Mouse (Mus musculus): ENCODE results near the gene Gng3. TPM values are rescaled to one million over a fixed set of nuclear protein-coding genes. Genes with fewer than 3 reads are reported as not detected.

Gng3 gene
- total RNA-seq, 2 experiments from 2014 or later = 275 to 279 TPM

GRCm38 (mm10) chr19:8818301-8818798 lies 20.6 kb downstream of the Gng3 start:
- no peak for DNase-seq
- intact Hi-C loops (cut with DNase I) = no loop called here

GRCm38 (mm10) chr19:8817001-8817400 lies 22.0 kb downstream of the Gng3 start:
- DNase-seq = no peak
- intact Hi-C loops (cut with DNase I) = no loop called here

GRCm38 (mm10) chr19:8815812-8816211 lies 23.2 kb downstream of the Gng3 start:
- intact Hi-C loops (cut with DNase I) = no loop called here
- DNase-seq = no peak

- intact Hi-C loops (cut with DNase I) = no loop called here
- no peak for DNase-seq
These were observed 32.2 kb downstream of the Gng3 start for GRCm38 (mm10) chr19:8806810-8807209.

- intact Hi-C loops (cut with DNase I) = no loop called here
- DNase-seq = no peak
These were observed 34.9 kb downstream of the Gng3 start for GRCm38 (mm10) chr19:8803879-8804660.

GRCm38 (mm10) chr19:8803204-8803780 lies 35.7 kb downstream of the Gng3 start:
- DNase-seq = no peak
- intact Hi-C loops (cut with DNase I) = no loop called here

- intact Hi-C loops (cut with DNase I) = no loop called here
- peak; percentile 95 for DNase-seq
These were observed 36.7 kb downstream of the Gng3 start, which contains the start of gene Zbtb3 for GRCm38 (mm10) chr19:8802130-8802821. Gene Zbtb3 (plus strand): TSS chr19:8802555.

GRCm38 (mm10) chr19:8798947-8799315 lies 40.1 kb downstream of the Gng3 start:
- no peak for DNase-seq
- intact Hi-C loops (cut with DNase I) = no loop called here

GRCm38 (mm10) chr19:8798264-8798946 lies 40.6 kb downstream of the Gng3 start, which contains the start of gene Polr2g:
Gene Polr2g (minus strand): TSS chr19:8798577.
- peak; percentile 90 for DNase-seq
- intact Hi-C loops (cut with DNase I) = no loop called here

GRCm38 (mm10) chr19:8790171-8790570 lies 48.8 kb downstream of the Gng3 start:
- intact Hi-C loops (cut with DNase I) = no loop called here
- peak; percentile 26 for DNase-seq

- intact Hi-C loops (cut with DNase I) = no loop called here
These were observed 49.8 kb downstream of the Gng3 start for GRCm38 (mm10) chr19:8789171-8789570.

GRCm38 (mm10) chr19:8788521-8788920 lies 50.5 kb downstream of the Gng3 start:
- intact Hi-C loops (cut with DNase I) = no loop called here
- peak; percentile 54 for DNase-seq

More at GRCm38 (mm10) chr19:8789171-8789570, 49.8 kb downstream of the Gng3 start:
- DNase-seq = no peak

Small RNA genes lying within 50 kb of the gene (microRNA-seq; reads per million reads assigned to microRNA genes)
- gene Mir5136 = not detected

Other genes starting within 250 kb of the Gng3 start
- 10 to 100 TPM; 16.0 to 17.9 TPM for gene Slc22a8, start 247.9 kb downstream of the Gng3 start, total RNA-seq (2021)
- gene Slc22a6, start 221.2 kb downstream of the Gng3 start, total RNA-seq (2021) = 10 to 100 TPM; 12.0 TPM
- 10 to 100 TPM; 58.0 to 63.6 TPM for gene Chrm1, start 175.4 kb downstream of the Gng3 start, total RNA-seq (2021)
- gene Slc3a2, start 115.8 kb downstream of the Gng3 start, total RNA-seq (2021) = 100 to 1,000 TPM; 166 to 179 TPM
- 10 to 100 TPM; 55.9 to 56.5 TPM for gene Wdr74, start 103.4 kb downstream of the Gng3 start, total RNA-seq (2021)
- 1 to 10 TPM; 2.7 to 2.8 TPM for gene 1700092M07Rik, start 98.5 kb downstream of the Gng3 start, total RNA-seq (2021)
- 10 to 100 TPM; 70.8 to 77.5 TPM for gene Stx5a, start 97.8 kb downstream of the Gng3 start, total RNA-seq (2021)
- 100 to 1,000 TPM; 105 to 110 TPM for gene Nxf1, start 82.1 kb downstream of the Gng3 start, total RNA-seq (2021)
- gene Tmem223, start 68.2 kb downstream of the Gng3 start, total RNA-seq (2021) = 100 to 1,000 TPM in 1 of 2 experiments, 10 to 100 TPM in 1; 96.5 to 102 TPM
- gene Tmem179b, start 64.7 kb downstream of the Gng3 start, total RNA-seq (2021) = 1 to 10 TPM; 8.2 to 9.2 TPM
- gene Taf6l, start 52.8 kb downstream of the Gng3 start, total RNA-seq (2021) = 10 to 100 TPM; 24.9 to 29.4 TPM
- 10 to 100 TPM; 87.2 to 92.3 TPM for gene Polr2g, start 40.6 kb downstream of the Gng3 start, total RNA-seq (2021)
- 1 to 10 TPM; 5.1 to 6.8 TPM for gene Zbtb3, start 36.6 kb downstream of the Gng3 start, total RNA-seq (2021)
- 10 to 100 TPM; 46.0 to 47.2 TPM for gene Ttc9c, start 19.9 kb downstream of the Gng3 start, total RNA-seq (2021)
- 100 to 1,000 TPM; 108 to 116 TPM for gene Hnrnpul2, start 19.2 kb downstream of the Gng3 start, total RNA-seq (2021)
- not detected for gene AC129217.1, start 9.4 kb downstream of the Gng3 start, total RNA-seq (2021)
- 10 to 100 TPM; 76.9 to 78.4 TPM for gene Bscl2, start 1.7 kb downstream of the Gng3 start, total RNA-seq (2021)
- under 1 TPM; 0.76 to 0.93 TPM for gene Lrrn4cl, start 11.6 kb upstream of the Gng3 start, total RNA-seq (2021)
- gene Ubxn1, start 32.3 kb upstream of the Gng3 start, total RNA-seq (2021) = 100 to 1,000 TPM; 109 to 122 TPM
- 10 to 100 TPM; 22.3 to 25.7 TPM for gene Uqcc3, start 41.7 kb upstream of the Gng3 start, total RNA-seq (2021)
- gene Lbhd1, start 44.5 kb upstream of the Gng3 start, total RNA-seq (2021) = 1 to 10 TPM; 4.6 to 8.6 TPM
- gene Gm49403, start 44.7 kb upstream of the Gng3 start, total RNA-seq (2021) = not detected
- gene 1810009A15Rik, start 49.7 kb upstream of the Gng3 start, total RNA-seq (2021) = 10 to 100 TPM; 16.4 to 21.4 TPM
- 1 to 10 TPM; 4.2 to 5.8 TPM for gene Gm49416, start 49.7 kb upstream of the Gng3 start, total RNA-seq (2021)
- 10 to 100 TPM; 25.3 to 25.6 TPM for gene Ints5, start 53.8 kb upstream of the Gng3 start, total RNA-seq (2021)
- gene Ganab, start 58.9 kb upstream of the Gng3 start, total RNA-seq (2021) = 100 to 1,000 TPM; 102 to 110 TPM
- gene B3gat3, start 81.2 kb upstream of the Gng3 start, total RNA-seq (2021) = 100 to 1,000 TPM; 109 to 115 TPM
- gene Rom1, start 90.2 kb upstream of the Gng3 start, total RNA-seq (2021) = 1 to 10 TPM; 1.4 to 1.7 TPM
- gene Eml3, start 90.4 kb upstream of the Gng3 start, total RNA-seq (2021) = 10 to 100 TPM in 1 of 2 experiments, 1 to 10 TPM in 1; 9.4 to 11.6 TPM
- gene Mta2, start 102.7 kb upstream of the Gng3 start, total RNA-seq (2021) = 10 to 100 TPM; 75.4 to 79.6 TPM
- 10 to 100 TPM; 17.5 to 20.0 TPM for gene Tut1, start 114.7 kb upstream of the Gng3 start, total RNA-seq (2021)
- 100 to 1,000 TPM; 385 to 398 TPM for gene Eef1g, start 127.8 kb upstream of the Gng3 start, total RNA-seq (2021)
- gene Ahnak, start 150.1 kb upstream of the Gng3 start, total RNA-seq (2021) = 10 to 100 TPM; 14.0 to 18.5 TPM
- gene Scgb1a1, start 248.8 kb upstream of the Gng3 start, total RNA-seq (2021) = under 1 TPM in 1 of 2 experiments, not detected in 1; 0.94 TPM